Mouse (Mus musculus): ENCODE measurements around the gene Dlgap3. TPM values are rescaled to one million over a fixed set of nuclear protein-coding genes. Genes with fewer than 3 reads are reported as not detected.

The Dlgap3 gene
- polyA plus RNA-seq, 1 experiment from 2014 or later: 0.40 TPM

- 63% methylated on average over 12 of the region's 12 CpGs for WGBS
- no peak for ATAC-seq (replicated peaks; ENCODE audit: insufficient number of reproducible peaks, insufficient read depth, low FRiP score, low read depth)
- Histone ChIP-seq H3K9ac (no peak overlapping the region), H3K4me3 (no peak overlapping the region), H3K4me1 (replicated peaks) (peaks cover 10% of the 10 kb centered on the region), H3K27me3 (peaks cover 7% of the 10 kb centered on the region; the same call in 1 of the 2 replicates), H3K27ac (no peak overlapping the region), H3K9me3 (replicated peaks) (no peaks in the 10 kb centered on the region), H3K36me3 (no peaks in the 10 kb centered on the region), H3K4me2 (no peak overlapping the region)
Observed at GRCm38 (mm10) chr4:127199406-127199805, 30.4 kb downstream of the Dlgap3 start.

- Histone ChIP-seq H3K36me3 (no peaks in the 10 kb centered on the region), H3K27ac (no peak overlapping the region), H3K4me2 (no peak overlapping the region), H3K9ac (no peak overlapping the region), H3K4me1 (replicated peaks) (peaks cover 10% of the 10 kb centered on the region), H3K27me3 (peaks cover 7% of the 10 kb centered on the region; the same call in 1 of the 2 replicates), H3K9me3 (replicated peaks) (no peaks in the 10 kb centered on the region), H3K4me3 (no peak overlapping the region)
- no peak for ATAC-seq (replicated peaks; ENCODE audit: insufficient number of reproducible peaks, insufficient read depth, low FRiP score, low read depth)
- WGBS: 80% methylated on average over 12 of the region's 12 CpGs
Observed at GRCm38 (mm10) chr4:127200164-127200722, 31.2 kb downstream of the Dlgap3 start.

GRCm38 (mm10) chr4:127200769-127201617, 32.0 kb downstream of the Dlgap3 start:
- ATAC-seq (replicated peaks; ENCODE audit: insufficient number of reproducible peaks, insufficient read depth, low FRiP score, low read depth): peak; percentile 66; the same call in 1 of the 2 replicates
- peak overlapping the region; percentile 45; the same call in 1 of the 2 replicates for H3K27ac ChIP-seq
- no peak overlapping the region for H3K4me3 ChIP-seq
- WGBS: 48% methylated on average over 13 of the region's 13 CpGs
- peak overlapping the region; percentile 33; the same call in 1 of the 2 replicates for H3K4me2 ChIP-seq
- peaks cover 10% of the 10 kb centered on the region for H3K4me1 ChIP-seq (replicated peaks)
- peaks cover 7% of the 10 kb centered on the region; the same call in 1 of the 2 replicates for H3K27me3 ChIP-seq
- no peak overlapping the region for H3K9ac ChIP-seq
- H3K9me3 ChIP-seq (replicated peaks): no peaks in the 10 kb centered on the region
- H3K36me3 ChIP-seq: no peaks in the 10 kb centered on the region

- Histone ChIP-seq H3K9me3 (replicated peaks) (no peaks in the 10 kb centered on the region), H3K36me3 (no peaks in the 10 kb centered on the region), H3K27ac (no peak overlapping the region), H3K4me3 (no peak overlapping the region), H3K27me3 (peaks cover 3% of the 10 kb centered on the region; the same call in 1 of the 2 replicates), H3K4me1 (replicated peaks) (peaks cover 10% of the 10 kb centered on the region), H3K9ac (no peak overlapping the region), H3K4me2 (no peak overlapping the region)
- ATAC-seq (replicated peaks; ENCODE audit: insufficient number of reproducible peaks, insufficient read depth, low FRiP score, low read depth): no peak
- 54% methylated on average over 1 of the region's 1 CpGs for WGBS
Observed at GRCm38 (mm10) chr4:127203081-127203480, 34.1 kb downstream of the Dlgap3 start.

GRCm38 (mm10) chr4:127211318-127211717, 42.3 kb downstream of the Dlgap3 start:
- Histone ChIP-seq H3K9ac (no peak overlapping the region), H3K36me3 (no peaks in the 10 kb centered on the region), H3K4me2 (no peak overlapping the region), H3K4me3 (no peak overlapping the region), H3K9me3 (replicated peaks) (no peaks in the 10 kb centered on the region), H3K4me1 (replicated peaks) (peaks cover 3% of the 10 kb centered on the region; the same call in 1 of the 2 replicates), H3K27me3 (peaks cover 33% of the 10 kb centered on the region), H3K27ac (no peak overlapping the region)
- 82% methylated on average over 9 of the region's 9 CpGs for WGBS
- no peak for ATAC-seq (replicated peaks; ENCODE audit: insufficient number of reproducible peaks, insufficient read depth, low FRiP score, low read depth)

- Histone ChIP-seq H3K36me3 (no peaks in the 10 kb centered on the region), H3K4me2 (no peak overlapping the region), H3K9me3 (replicated peaks) (no peaks in the 10 kb centered on the region), H3K27me3 (peaks cover 33% of the 10 kb centered on the region), H3K27ac (no peak overlapping the region), H3K9ac (no peak overlapping the region), H3K4me1 (replicated peaks) (peaks cover 6% of the 10 kb centered on the region; the same call in 1 of the 2 replicates), H3K4me3 (no peak overlapping the region)
- WGBS: 17% methylated on average over 28 of the region's 28 CpGs
- ATAC-seq (replicated peaks; ENCODE audit: insufficient number of reproducible peaks, insufficient read depth, low FRiP score, low read depth): no peak
Observed at GRCm38 (mm10) chr4:127214510-127214909, 45.5 kb downstream of the Dlgap3 start.

- H3K36me3 ChIP-seq: no peaks in the 10 kb centered on the region
- H3K4me2 ChIP-seq: no peak overlapping the region
- WGBS: 43% methylated on average over 11 of the region's 11 CpGs
- H3K9me3 ChIP-seq (replicated peaks): no peaks in the 10 kb centered on the region
- H3K27me3 ChIP-seq: peaks cover 33% of the 10 kb centered on the region
- no peak overlapping the region for H3K27ac ChIP-seq
- no peak for ATAC-seq (replicated peaks; ENCODE audit: insufficient number of reproducible peaks, insufficient read depth, low FRiP score, low read depth)
- no peak overlapping the region for H3K9ac ChIP-seq
- peaks cover 6% of the 10 kb centered on the region; the same call in 1 of the 2 replicates for H3K4me1 ChIP-seq (replicated peaks)
- H3K4me3 ChIP-seq: no peak overlapping the region
Observed at GRCm38 (mm10) chr4:127215103-127215502, 46.1 kb downstream of the Dlgap3 start.

- peak; percentile 78 for ATAC-seq (replicated peaks; ENCODE audit: insufficient number of reproducible peaks, insufficient read depth, low FRiP score, low read depth)
- 16% methylated on average over 5 of the region's 9 CpGs for WGBS
Observed at GRCm38 (mm10) chr4:127215799-127216198, 46.8 kb downstream of the Dlgap3 start.

GRCm38 (mm10) chr4:127216251-127216651, 47.2 kb downstream of the Dlgap3 start:
- no peak overlapping the region for H3K9ac ChIP-seq
- H3K36me3 ChIP-seq: no peaks in the 10 kb centered on the region
- H3K27ac ChIP-seq: no peak overlapping the region
- no peaks in the 10 kb centered on the region for H3K9me3 ChIP-seq (replicated peaks)
- 76% methylated on average over 4 of the region's 4 CpGs for WGBS
- no peak overlapping the region for H3K4me2 ChIP-seq
- peaks cover 6% of the 10 kb centered on the region; the same call in 1 of the 2 replicates for H3K4me1 ChIP-seq (replicated peaks)
- no peak for ATAC-seq (replicated peaks; ENCODE audit: insufficient number of reproducible peaks, insufficient read depth, low FRiP score, low read depth)
- no peak overlapping the region for H3K4me3 ChIP-seq
- peaks cover 33% of the 10 kb centered on the region for H3K27me3 ChIP-seq

More at GRCm38 (mm10) chr4:127215799-127216198, 46.8 kb downstream of the Dlgap3 start:
- Histone ChIP-seq H3K9me3 (replicated peaks) (no peaks in the 10 kb centered on the region), H3K4me1 (replicated peaks) (peaks cover 6% of the 10 kb centered on the region; the same call in 1 of the 2 replicates), H3K27ac (no peak overlapping the region), H3K4me2 (peak overlapping the region; percentile 13; the same call in 1 of the 2 replicates), H3K4me3 (no peak overlapping the region), H3K36me3 (no peaks in the 10 kb centered on the region), H3K9ac (no peak overlapping the region), H3K27me3 (peaks cover 33% of the 10 kb centered on the region)

GRCm38 (mm10) chr4:127217048-127217447, 48.0 kb downstream of the Dlgap3 start:
- no peak overlapping the region for H3K27ac ChIP-seq
- peaks cover 35% of the 10 kb centered on the region for H3K27me3 ChIP-seq
- peaks cover 6% of the 10 kb centered on the region; the same call in 1 of the 2 replicates for H3K4me1 ChIP-seq (replicated peaks)
- no peaks in the 10 kb centered on the region for H3K9me3 ChIP-seq (replicated peaks)
- no peaks in the 10 kb centered on the region for H3K36me3 ChIP-seq
- 47% methylated on average over 11 of the region's 11 CpGs for WGBS
- H3K4me2 ChIP-seq: no peak overlapping the region
- no peak for ATAC-seq (replicated peaks; ENCODE audit: insufficient number of reproducible peaks, insufficient read depth, low FRiP score, low read depth)
- no peak overlapping the region for H3K4me3 ChIP-seq
- H3K9ac ChIP-seq: no peak overlapping the region

GRCm38 (mm10) chr4:127223291-127223690, 54.3 kb downstream of the Dlgap3 start:
- 47% methylated on average over 10 of the region's 10 CpGs for WGBS
- no peak overlapping the region for H3K4me2 ChIP-seq
- H3K27ac ChIP-seq: no peak overlapping the region
- ATAC-seq (replicated peaks; ENCODE audit: insufficient number of reproducible peaks, insufficient read depth, low FRiP score, low read depth): no peak
- H3K9me3 ChIP-seq (replicated peaks): no peaks in the 10 kb centered on the region
- no peak overlapping the region for H3K9ac ChIP-seq
- H3K4me1 ChIP-seq (replicated peaks): no peaks in the 10 kb centered on the region; the same call in 1 of the 2 replicates
- H3K36me3 ChIP-seq: no peaks in the 10 kb centered on the region
- peaks cover 59% of the 10 kb centered on the region for H3K27me3 ChIP-seq
- no peak overlapping the region for H3K4me3 ChIP-seq

Data from heart, embryonic 15.5 days (tissue).